ENCODE assay signal across 22 mouse cellular contexts in the genomic region with DNA sequence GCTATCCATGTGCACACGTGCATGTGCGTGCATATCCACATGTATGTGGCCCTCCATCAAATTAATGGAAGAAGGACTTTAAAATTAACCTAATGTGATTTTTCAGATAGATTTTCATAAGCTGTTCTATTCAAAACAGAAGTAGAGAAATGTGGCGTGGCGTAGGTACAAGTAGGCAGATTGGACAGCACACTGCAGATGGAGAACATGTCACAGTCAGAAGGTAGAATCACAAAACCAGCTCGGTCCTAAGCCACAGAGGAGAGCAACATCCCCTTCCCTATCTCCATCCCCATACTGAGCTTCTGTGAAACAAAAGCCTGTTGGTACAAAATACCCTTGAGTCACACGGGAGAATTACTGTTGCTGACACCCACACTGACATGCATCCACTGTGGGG.
"Had no signal": no experiment of that assay in that cellular context is flagged by ENCODE, and none has a peak within 500 bp of the region (broad histone marks: within the 10 kb centered on the region; RNA-seq: fewer than 3 reads in every experiment).

No protein-coding gene starts in this region.

- DNase-seq: forebrain, postnatal 0 days; gastrocnemius, postnatal 14 days; gastrocnemius, postnatal 36 days; heart, adult 2 months; heart, postnatal 14 days; heart, postnatal 36 days; kidney, adult 11 months; kidney, adult 2 months; kidney, adult 9 months; kidney, postnatal 14 days; kidney, postnatal 36 days; left cerebral cortex, postnatal 4 days had no signal

- H3K4me3 ChIP-seq: heart, adult 2 months; heart, embryonic 13.5 days; heart, embryonic 15.5 days; hindbrain, embryonic 13.5 days; hindbrain, embryonic 15.5 days; kidney, embryonic 15.5 days; limb, embryonic 13.5 days; limb, embryonic 15.5 days; liver, embryonic 12.5 days had no signal

- H3K27ac ChIP-seq: heart, adult 2 months; heart, embryonic 13.5 days; heart, embryonic 15.5 days; hindbrain, embryonic 13.5 days; hindbrain, embryonic 15.5 days; hindbrain, postnatal 0 days; kidney, embryonic 15.5 days; kidney, postnatal 0 days; limb, embryonic 13.5 days; limb, embryonic 15.5 days; liver, embryonic 12.5 days had no signal

- H3K4me1 ChIP-seq: heart, embryonic 13.5 days; heart, embryonic 15.5 days; kidney, embryonic 15.5 days; limb, embryonic 13.5 days; limb, embryonic 15.5 days; liver, embryonic 12.5 days had no signal
